Mouse (Mus musculus) stomach, postnatal 0 days (tissue): ENCODE measurements at regions not wholly inside any gene's neighbourhood (a gene's known extent, or its start where the extent isn't known, plus 50 kb on each side); places are given as distances from the start of the nearest gene placed in this dataset.

Experiments used
- CTCF ChIP-seq: IDR thresholded peaks from 2 replicates; pipeline ENCODE4 v1.5.1; 2016; ENCODE audit warnings: antibody characterized with exemption, low read depth, mild to moderate bottlenecking, moderate library complexity
- EP300 ChIP-seq: optimal IDR thresholded peaks from 2 replicates; pipeline ENCODE3; 2016; ENCODE audit warnings: antibody characterized with exemption

DNA sequence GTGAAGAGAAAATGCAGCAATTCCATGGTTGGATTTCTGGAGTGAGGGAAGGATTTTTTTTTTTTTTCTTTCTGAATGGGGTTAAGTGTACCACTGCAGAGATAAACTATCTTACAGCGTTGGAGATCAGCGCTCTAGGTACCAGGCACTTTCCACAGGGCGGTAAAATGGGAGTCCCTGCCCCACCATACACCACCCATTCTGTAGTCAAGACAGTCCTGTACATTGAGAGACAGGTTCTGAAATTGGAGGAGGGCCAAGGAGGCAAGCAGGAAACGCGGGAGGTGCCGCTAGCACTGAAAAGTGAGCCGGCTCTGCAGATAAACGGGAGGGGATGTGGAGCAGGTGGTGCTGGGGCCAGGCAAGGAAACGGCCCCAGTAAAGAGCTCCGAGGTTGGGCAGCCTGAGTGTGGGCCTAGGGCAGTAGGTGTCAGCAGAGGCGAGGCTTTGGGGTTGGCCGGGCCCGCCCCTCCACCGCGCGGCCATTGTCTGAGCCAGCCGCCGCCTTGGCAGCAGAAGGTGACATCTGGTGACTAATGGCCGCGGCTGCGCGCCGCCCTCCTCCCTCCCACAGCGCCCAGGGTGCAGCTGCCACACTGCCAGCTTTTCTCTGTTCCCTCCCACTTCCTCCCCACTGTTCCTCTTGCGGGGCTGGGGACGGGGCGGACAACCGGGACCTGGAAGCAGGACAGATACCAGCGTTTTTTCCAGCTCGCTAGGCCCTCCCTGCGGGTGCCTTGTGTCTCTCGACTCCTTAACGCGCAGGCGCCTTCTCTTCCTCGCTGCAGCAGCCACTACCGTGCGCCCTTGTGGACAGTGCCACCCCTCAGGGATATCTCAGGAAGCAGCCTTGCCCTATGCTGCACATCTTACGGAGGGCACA, 292.1 kb downstream of the Rps24 start:
- TF ChIP-seq CTCF (peak; percentile 72), EP300 (no peak)
